Mouse (Mus musculus) spleen, postnatal 4 days (tissue): Measurements from ENCODE around the gene Chrnd.

Experiments
- DNase-seq, 2 experiments: peaks; one replicate each; pipeline ENCODE4 v3.0.0; 2022; ENCODE audit warnings: low spot score in 2 of 2

Chrnd gene

DNA sequence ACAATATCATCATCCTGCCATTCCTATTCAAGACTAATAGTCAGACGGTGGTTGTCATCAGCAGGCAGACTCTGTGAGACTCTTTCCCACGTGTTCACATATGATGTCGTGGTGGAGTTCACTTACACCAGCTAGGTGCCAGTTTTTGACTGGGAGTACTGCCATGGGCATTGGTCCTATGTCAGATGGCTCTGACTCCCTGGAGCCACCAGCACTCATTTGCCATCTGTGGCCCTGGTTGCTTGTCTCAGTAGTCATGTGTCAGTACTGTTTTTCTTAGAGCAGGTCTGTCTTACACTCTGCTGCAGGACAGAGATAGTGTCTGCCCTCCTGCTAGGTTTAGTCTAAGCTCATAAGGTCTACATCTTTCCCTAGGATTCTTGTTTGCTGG, 36.7 kb downstream of the Chrnd start:
- no peak for DNase-seq

DNA sequence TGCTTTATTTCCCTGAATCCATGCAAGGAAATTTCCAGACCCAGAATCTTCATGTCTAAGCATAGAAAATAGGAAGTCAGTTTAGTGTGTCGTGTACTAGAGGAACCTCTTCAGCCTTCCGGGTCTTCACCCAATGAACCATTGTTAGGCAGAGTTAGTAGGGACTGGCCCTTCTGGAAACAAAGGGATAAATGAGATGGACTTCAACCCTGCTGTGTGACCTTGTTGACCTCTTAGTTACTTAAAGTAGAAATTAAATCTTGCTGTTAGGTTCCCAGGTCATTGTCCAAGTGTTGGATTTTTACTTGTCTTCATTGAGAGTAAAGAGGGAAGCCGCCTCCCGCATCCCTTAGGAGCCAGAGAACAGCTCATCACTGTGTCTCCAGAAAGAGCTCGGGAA, 40.2 kb downstream of the Chrnd start:
- DNase-seq = no peak

GRCm38 (mm10) chr1:87232197-87232596, 41.8 kb downstream of the Chrnd start:
- DNase-seq = no peak

- no peak for DNase-seq
Measured at GRCm38 (mm10) chr1:87239056-87239455, 48.6 kb downstream of the Chrnd start.

- DNase-seq = no peak
Measured at GRCm38 (mm10) chr1:87243021-87243420, 52.6 kb downstream of the Chrnd start.

DNA sequence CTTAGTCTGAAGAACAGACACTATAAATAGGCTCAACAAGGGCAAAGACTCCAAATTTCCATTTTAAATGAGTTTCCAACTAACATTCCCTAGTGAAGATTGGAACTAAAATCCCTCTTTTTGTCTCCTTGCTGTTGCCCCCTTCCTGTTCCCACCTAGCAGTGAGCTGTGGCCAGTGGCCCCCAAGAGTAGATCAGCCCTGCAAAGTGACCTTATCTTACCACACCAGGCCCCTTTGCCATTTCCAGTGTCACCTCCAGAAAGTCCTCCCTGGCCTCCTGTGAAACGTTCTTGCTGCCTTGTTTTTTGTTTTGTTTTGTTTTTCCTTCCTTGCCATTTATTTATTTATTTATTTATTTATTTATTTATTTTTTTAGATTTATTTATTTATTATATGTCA, 55.0 kb downstream of the Chrnd start:
- no peak for DNase-seq

- peak; percentile 69 to 91 for DNase-seq
Measured at GRCm38 (mm10) chr1:87245929-87246815, 55.8 kb downstream of the Chrnd start.
